Mouse (Mus musculus) embryo, embryonic 9.5 days (tissue): ENCODE data around the gene Bhlhb9.

ENCODE experiments used
- DNase-seq: peaks from one replicate; pipeline ENCODE4 v3.0.0-alpha.2; 2017; ENCODE audit errors: extremely low spot score

Bhlhb9 gene

DNA sequence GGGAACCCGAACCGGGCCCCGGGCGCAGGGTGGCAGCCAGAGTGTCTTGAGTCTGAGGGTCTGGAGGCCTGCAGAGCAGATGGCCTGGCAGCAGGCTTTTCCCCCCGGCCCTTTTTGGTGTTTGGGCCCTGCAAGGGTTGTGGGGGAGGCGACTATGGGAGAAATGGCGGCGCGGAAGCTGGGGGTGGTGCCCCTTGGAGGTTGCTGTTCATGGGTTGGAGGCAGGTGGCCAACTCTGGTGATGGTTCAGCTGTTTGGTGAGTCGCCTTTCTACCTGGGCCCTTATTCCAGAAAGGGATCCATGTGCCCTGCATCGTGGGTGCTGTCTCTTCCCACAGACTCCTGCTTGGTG, 88.8 kb downstream of the Bhlhb9 start:
- no peak for DNase-seq

DNA sequence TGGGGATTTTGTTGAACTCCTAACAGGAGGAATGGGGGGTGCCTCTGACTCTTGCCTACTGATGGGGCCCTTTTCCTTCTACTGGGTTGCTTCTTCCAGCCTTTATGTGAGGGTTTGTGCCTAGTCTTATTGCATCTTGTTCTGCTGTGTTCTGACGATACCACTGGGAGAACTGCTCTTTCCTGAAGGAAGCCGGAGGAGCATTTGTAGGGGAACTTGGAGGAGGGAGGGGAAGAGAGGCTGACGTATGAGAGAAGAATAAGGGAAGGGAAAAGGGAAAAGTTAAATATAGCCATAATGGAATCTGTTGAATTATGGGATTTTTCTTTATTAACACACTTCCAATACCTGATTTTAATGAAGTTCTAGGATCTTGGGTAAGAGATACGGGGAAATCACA, 119.2 kb downstream of the Bhlhb9 start:
- DNase-seq = no peak

DNA sequence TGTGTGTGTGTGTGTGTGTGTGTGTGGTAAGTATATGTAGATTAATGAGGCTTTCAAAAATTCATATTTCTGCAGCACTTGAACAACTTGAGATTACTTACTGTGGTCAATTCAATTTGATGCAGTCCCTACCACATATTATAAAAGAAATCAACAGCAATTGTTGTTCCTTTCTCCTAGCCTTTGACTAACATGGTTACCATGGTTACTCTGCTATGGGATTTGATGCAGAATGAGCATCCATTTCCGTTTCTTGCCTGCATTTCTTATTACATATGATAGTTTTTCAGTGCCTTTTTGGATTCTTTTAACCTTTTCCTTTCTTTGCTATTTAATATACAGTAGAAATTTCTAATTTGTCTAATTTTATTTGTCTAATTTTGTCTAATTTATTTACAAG, 119.7 kb downstream of the Bhlhb9 start:
- no peak for DNase-seq

DNA sequence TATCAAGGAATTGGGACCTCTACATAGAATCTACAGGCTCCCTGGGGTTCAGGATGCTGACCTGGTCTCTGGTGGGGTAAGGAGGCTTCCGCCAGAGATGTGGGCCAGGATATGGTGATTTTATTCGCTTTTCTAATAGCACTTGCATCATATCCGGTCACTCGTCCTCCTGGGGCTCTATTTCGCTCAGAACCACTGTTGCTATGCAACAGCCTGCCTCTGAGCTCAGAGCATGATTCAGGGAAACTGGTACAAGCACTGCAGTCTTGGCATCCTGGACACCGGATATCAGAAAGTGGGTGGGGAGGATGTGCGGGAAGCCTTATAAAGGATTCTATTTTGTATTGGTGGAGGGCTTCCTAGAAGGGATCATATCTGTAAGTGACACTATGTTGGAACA, 124.8 kb downstream of the Bhlhb9 start:
- no peak for DNase-seq

DNA sequence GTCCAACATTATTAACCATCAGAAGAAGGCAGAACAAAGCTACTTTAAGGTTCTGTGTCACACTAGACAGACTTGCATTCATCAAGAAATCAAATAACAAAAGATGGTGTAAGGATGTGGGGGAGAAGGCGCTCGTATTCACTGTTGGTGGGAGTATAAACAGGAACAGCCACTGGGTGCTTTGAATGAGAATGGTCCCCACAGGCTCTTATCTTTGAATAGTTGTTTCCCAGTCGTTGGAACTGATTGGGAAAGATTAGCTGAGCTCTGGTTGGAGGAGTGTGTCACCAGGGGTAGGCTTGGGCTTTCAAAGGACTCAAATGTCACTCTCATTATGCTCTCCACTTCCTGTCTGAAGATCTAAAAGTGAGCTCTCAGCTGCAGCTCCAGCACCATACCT, 128.5 kb downstream of the Bhlhb9 start:
- no peak for DNase-seq

DNA sequence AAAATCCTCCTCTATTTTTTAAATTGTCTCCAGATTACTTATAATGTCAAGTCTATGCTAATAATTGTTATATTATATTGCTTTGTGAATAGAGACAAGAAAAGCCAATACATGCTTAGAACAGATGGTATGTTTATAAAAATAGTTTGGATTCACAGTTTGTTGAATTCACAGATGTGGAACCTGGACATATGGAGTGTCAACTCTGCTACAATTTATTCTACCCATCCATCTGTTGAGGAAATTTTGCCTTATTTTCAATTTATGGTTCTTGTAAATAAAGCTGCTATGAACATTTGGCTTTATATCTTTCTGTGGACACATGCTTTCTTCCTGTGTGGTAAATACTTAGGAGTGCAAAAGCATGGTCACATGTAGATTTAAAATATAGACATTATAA, 131.2 kb downstream of the Bhlhb9 start:
- DNase-seq = no peak

DNA sequence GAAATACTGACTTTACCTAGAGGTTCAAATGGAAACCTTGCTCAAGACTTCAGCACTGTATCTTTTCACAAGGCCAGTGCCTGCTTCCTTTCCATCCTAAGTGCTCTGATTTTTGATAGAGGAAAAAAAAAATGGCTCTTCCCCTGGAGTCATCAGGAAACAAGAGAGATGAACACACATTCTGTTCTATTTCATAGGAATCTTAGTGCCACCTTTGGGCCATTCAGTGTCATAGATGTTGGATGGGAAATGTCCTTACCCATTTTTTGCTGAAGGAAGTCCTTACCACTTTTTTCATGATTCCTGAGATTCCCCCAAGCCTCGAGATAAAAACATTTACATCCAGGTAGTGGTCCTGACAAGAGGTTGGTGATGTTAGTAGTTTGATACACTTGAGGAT, 139.1 kb downstream of the Bhlhb9 start:
- DNase-seq = no peak
